ENCODE assay signal across 8 mouse cellular contexts in the genomic region with DNA sequence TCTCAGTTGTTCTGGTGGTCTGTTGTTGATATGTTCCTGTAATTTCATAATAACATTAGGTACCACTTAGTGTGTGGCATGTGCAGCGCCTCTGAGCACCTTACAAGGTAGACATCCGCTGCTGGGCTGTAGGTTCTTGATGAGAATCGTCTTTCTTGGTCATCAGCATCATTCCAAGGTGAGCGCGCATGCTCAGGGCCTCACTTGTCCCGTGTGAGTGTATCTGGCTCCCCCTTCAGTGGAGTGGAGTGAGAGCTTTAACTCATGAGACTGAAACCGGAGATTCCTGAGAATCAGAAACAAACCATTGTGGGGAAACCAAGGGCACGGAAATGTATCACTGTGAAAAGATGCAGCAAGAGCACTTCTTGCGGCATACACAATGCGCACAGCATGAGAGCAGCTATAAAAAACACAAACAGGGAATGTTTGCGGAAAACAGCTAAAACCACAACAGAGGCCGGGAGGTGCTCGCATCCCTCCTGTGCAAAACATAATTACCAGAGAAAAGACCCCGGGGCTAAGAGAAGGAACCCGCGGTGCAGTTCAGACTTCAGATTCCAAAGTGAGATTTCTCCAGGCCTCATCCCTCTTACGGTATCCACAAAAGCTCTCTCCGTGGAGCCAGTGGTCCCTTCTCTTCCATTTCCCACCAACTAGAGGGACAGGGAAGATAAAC. TPM values are rescaled to one million over a fixed set of nuclear protein-coding genes. Genes with fewer than 3 reads are reported as not detected.
A peak's percentile ranks its signal among the peaks of the same experiment; 100 is the strongest.
DNase-seq lines count a peak whose midpoint lies in the region; ATAC-seq lines count a peak whose summit lies in the region.

No protein-coding gene starts in this region.

- H3K4me3 ChIP-seq in embryonic facial prominence, embryonic 14.5 days (ENCODE audit: low read depth, low read length), result peak overlapping the region; percentile 17
- no peak overlapping the region for H3K4me3 ChIP-seq in intestine, embryonic 14.5 days (ENCODE audit: low read depth, low read length)
- peak overlapping the region; percentile 23 for H3K4me3 ChIP-seq in limb, embryonic 12.5 days (replicated peaks)
- H3K4me3 ChIP-seq in stomach, embryonic 16.5 days (replicated peaks; ENCODE audit: low read length), result no peak overlapping the region

- H3K27ac ChIP-seq in embryonic facial prominence, embryonic 14.5 days (replicated peaks; ENCODE audit: low read depth, low read length), result peak overlapping the region; percentile 2; the same call in 1 of the 2 replicates
- no peak overlapping the region for H3K27ac ChIP-seq in intestine, embryonic 14.5 days (ENCODE audit: low read depth)
- no peak overlapping the region for H3K27ac ChIP-seq in limb, embryonic 12.5 days
- H3K27ac ChIP-seq in stomach, embryonic 16.5 days (ENCODE audit: low read length), result no peak overlapping the region

- H3K9me3 ChIP-seq in embryonic facial prominence, embryonic 14.5 days (ENCODE audit: control insufficient read depth, low read length), result no peaks in the 10 kb centered on the region
- no peaks in the 10 kb centered on the region for H3K9me3 ChIP-seq in intestine, embryonic 14.5 days (ENCODE audit: control insufficient read depth, low read length)
- H3K9me3 ChIP-seq in limb, embryonic 12.5 days, result no peaks in the 10 kb centered on the region
- H3K9me3 ChIP-seq in stomach, embryonic 16.5 days (replicated peaks; ENCODE audit: control insufficient read depth, low read length), result no peaks in the 10 kb centered on the region

- no peak overlapping the region; the same call in 1 of the 2 replicates for H3K9ac ChIP-seq in embryonic facial prominence, embryonic 14.5 days (ENCODE audit: low read depth, low read length)
- no peak overlapping the region for H3K9ac ChIP-seq in intestine, embryonic 14.5 days (ENCODE audit: low read length)
- no peak overlapping the region for H3K9ac ChIP-seq in limb, embryonic 12.5 days (replicated peaks)
- no peak overlapping the region for H3K9ac ChIP-seq in stomach, embryonic 16.5 days (ENCODE audit: low read length)

- H3K27me3 ChIP-seq in embryonic facial prominence, embryonic 14.5 days (replicated peaks; ENCODE audit: control insufficient read depth, insufficient read depth, low read length), result no peaks in the 10 kb centered on the region
- no peaks in the 10 kb centered on the region for H3K27me3 ChIP-seq in intestine, embryonic 14.5 days (replicated peaks; ENCODE audit: control insufficient read depth, insufficient read depth, low read length)
- H3K27me3 ChIP-seq in limb, embryonic 12.5 days, result peaks cover 7% of the 10 kb centered on the region; the same call in 1 of the 2 replicates
- no peaks in the 10 kb centered on the region for H3K27me3 ChIP-seq in stomach, embryonic 16.5 days (ENCODE audit: control insufficient read depth, insufficient read depth, low read length)

- ATAC-seq in embryonic facial prominence, embryonic 14.5 days (ENCODE audit: low read depth), result peak; percentile 86
- ATAC-seq in intestine, embryonic 14.5 days (replicated peaks; ENCODE audit: low FRiP score, low TSS enrichment, low read depth), result no peak
- peak; percentile 52; the same call in 1 of the 2 replicates for ATAC-seq in limb, embryonic 12.5 days (ENCODE audit: insufficient number of reproducible peaks, insufficient read depth, low FRiP score, low TSS enrichment, low read depth)
- ATAC-seq in stomach, embryonic 16.5 days (ENCODE audit: insufficient read depth, low FRiP score), result peak; percentile 56; the same call in 1 of the 2 replicates
- no peak for ATAC-seq in monocyte, adult 5-6 weeks (replicated peaks; ENCODE audit: insufficient number of reproducible peaks, low FRiP score, low TSS enrichment, poor library complexity, severe bottlenecking)

- peaks cover 11% of the 10 kb centered on the region; the same call in 1 of the 2 replicates for H3K4me1 ChIP-seq in embryonic facial prominence, embryonic 14.5 days (ENCODE audit: control insufficient read depth, insufficient read depth, low read length)
- no peaks in the 10 kb centered on the region for H3K4me1 ChIP-seq in intestine, embryonic 14.5 days (replicated peaks; ENCODE audit: control insufficient read depth, insufficient read depth, low read length)
- peaks cover 9% of the 10 kb centered on the region; the same call in 1 of the 2 replicates for H3K4me1 ChIP-seq in limb, embryonic 12.5 days (replicated peaks)
- no peaks in the 10 kb centered on the region for H3K4me1 ChIP-seq in stomach, embryonic 16.5 days (ENCODE audit: control insufficient read depth, insufficient read depth, low read length)

- WGBS in embryonic facial prominence, embryonic 14.5 days, result 14% methylated on average over 18 of the region's 18 CpGs
- WGBS in intestine, embryonic 14.5 days, result 30% methylated on average over 18 of the region's 18 CpGs
- WGBS in limb, embryonic 12.5 days, result 26% methylated on average over 18 of the region's 18 CpGs
- WGBS in stomach, embryonic 16.5 days, result 35% methylated on average over 18 of the region's 18 CpGs

- H3K36me3 ChIP-seq in embryonic facial prominence, embryonic 14.5 days (ENCODE audit: control insufficient read depth, insufficient read depth, low read length), result no peaks in the 10 kb centered on the region
- H3K36me3 ChIP-seq in intestine, embryonic 14.5 days (ENCODE audit: control insufficient read depth, insufficient read depth, low read length), result no peaks in the 10 kb centered on the region
- H3K36me3 ChIP-seq in limb, embryonic 12.5 days, result no peaks in the 10 kb centered on the region
- H3K36me3 ChIP-seq in stomach, embryonic 16.5 days (ENCODE audit: control insufficient read depth, insufficient read depth, low read length), result no peaks in the 10 kb centered on the region

- peak overlapping the region; percentile 46 for H3K4me2 ChIP-seq in embryonic facial prominence, embryonic 14.5 days (ENCODE audit: low read depth, low read length)
- H3K4me2 ChIP-seq in intestine, embryonic 14.5 days (ENCODE audit: low read length), result peak overlapping the region; percentile 39
- peak overlapping the region; percentile 51 for H3K4me2 ChIP-seq in limb, embryonic 12.5 days
- 0 out of 2 replicates have a peak overlapping the region, but pooled peaks have one; percentile 13 for H3K4me2 ChIP-seq in stomach, embryonic 16.5 days (ENCODE audit: low read depth, low read length)

- peak; percentile 15 to 18 for DNase-seq in frontal cortex, postnatal 10 days (ENCODE audit: low spot score in 2 of 2)
- no peak for DNase-seq in frontal cortex, postnatal 14 days (ENCODE audit: low spot score in 2 of 2)
- DNase-seq in NIH3T3 (ENCODE audit: low read depth), result peak; percentile 35
- peak; percentile 90 for DNase-seq in embryonic facial prominence, embryonic 14.5 days (ENCODE audit: low spot score)
- DNase-seq in intestine, embryonic 14.5 days (ENCODE audit: low spot score), result no peak

RNA-seq across cellular contexts. Expression of a gene that starts 27.2 kb away (rescaled TPM):
- polyA plus RNA-seq in embryonic facial prominence, embryonic 14.5 days (2014; fragmentation: Nextera tagmentation; extraction: Ambion mirVana), result 61.5 and 68.4 TPM in 2 replicates
- polyA plus RNA-seq in intestine, embryonic 14.5 days (2014; fragmentation: Nextera tagmentation; extraction: Ambion mirVana), result 54.3 and 56.8 TPM in 2 replicates
- polyA plus RNA-seq in limb, embryonic 12.5 days (2016; fragmentation: Nextera tagmentation; extraction: Ambion mirVana), result 50.4 and 53.5 TPM in 2 replicates
- 46.2 and 51.2 TPM in 2 replicates for polyA plus RNA-seq in stomach, embryonic 16.5 days (2015; fragmentation: Nextera tagmentation; extraction: Ambion mirVana)
- total RNA-seq in monocyte, adult 5-6 weeks (2017), result 73.1 to 131 TPM (median 89.0 TPM) in 3 replicates

Comparison
In these comparisons a context has a peak if more than half of its experiments do, and no peak if none do; other contexts are left out.
1. DNase-seq: peak in frontal cortex, postnatal 10 days (2 of 2), NIH3T3 (single experiment) and embryonic facial prominence, embryonic 14.5 days (single experiment); none in frontal cortex, postnatal 14 days (0 of 2) and intestine, embryonic 14.5 days (single experiment).
2. ATAC-seq: peak in embryonic facial prominence, embryonic 14.5 days (single experiment), limb, embryonic 12.5 days (single experiment) and stomach, embryonic 16.5 days (single experiment); none in intestine, embryonic 14.5 days (single experiment) and monocyte, adult 5-6 weeks (single experiment).
3. H3K4me3 ChIP-seq: peak in embryonic facial prominence, embryonic 14.5 days (single experiment) and limb, embryonic 12.5 days (single experiment); none in intestine, embryonic 14.5 days (single experiment) and stomach, embryonic 16.5 days (single experiment).
4. Peak in every context shown above with its lines, with median percentiles within 50 percentile points of each other: H3K4me2 ChIP-seq.